Mouse (Mus musculus) forebrain, embryonic 11.5 days (tissue): ENCODE data around the gene Mfsd4a. TPM values are rescaled to one million over a fixed set of nuclear protein-coding genes. Genes with fewer than 3 reads are reported as not detected.

Source experiments
- ATAC-seq: fragments of 200-750 bp; cut with Nextera tagmentation; replicated peaks from 2 replicates; pipeline ENCODE4 v1.8.0; 2017; ENCODE audit warnings: moderate TSS enrichment; ENCODE audit not compliant: low FRiP score
- DNase-seq: peaks from one replicate; pipeline ENCODE4 v3.0.0-alpha.2; 2017; ENCODE audit warnings: low spot score
- H3K27ac ChIP-seq: fragments of 300-500 bp; sonication (generic); 2 replicates; pipeline ENCODE4 v1.5.1; 2014; ENCODE audit warnings: low read depth, low read length
- H3K27me3 ChIP-seq: fragments of 300-500 bp; sonication (generic); 2 replicates; pipeline ENCODE4 v1.6.1; 2014; ENCODE audit warnings: mild to moderate bottlenecking, low read length, mixed read lengths; ENCODE audit not compliant: control insufficient read depth, insufficient read depth
- H3K36me3 ChIP-seq: fragments of 300-500 bp; sonication (generic); 2 replicates; pipeline ENCODE4 v1.6.1; 2014; ENCODE audit warnings: mild to moderate bottlenecking, low read length, moderate library complexity, mixed read lengths; ENCODE audit not compliant: control insufficient read depth, insufficient read depth
- H3K4me1 ChIP-seq: fragments of 300-500 bp; sonication (generic); replicated peaks from 2 replicates; pipeline ENCODE4 v1.6.1; 2014; ENCODE audit warnings: low read length, mixed read lengths; ENCODE audit not compliant: control insufficient read depth, insufficient read depth
- H3K4me2 ChIP-seq: fragments of 300-500 bp; sonication (generic); 2 replicates; pipeline ENCODE4 v1.6.1; 2014; ENCODE audit warnings: low read depth, mild to moderate bottlenecking, low read length, moderate library complexity, mixed read lengths; ENCODE audit not compliant: severe bottlenecking
- H3K4me3 ChIP-seq: fragments of 300-500 bp; sonication (generic); 2 replicates; pipeline ENCODE4 v1.5.1; 2014; ENCODE audit warnings: low read depth, low read length
- H3K9ac ChIP-seq: fragments of 300-500 bp; sonication (generic); 2 replicates; pipeline ENCODE4 v1.6.1; 2014; ENCODE audit warnings: low read length
- H3K9me3 ChIP-seq: fragments of 300-500 bp; sonication (generic); 2 replicates; pipeline ENCODE4 v1.6.1; 2016; ENCODE audit warnings: low read length, mixed read lengths; ENCODE audit not compliant: control insufficient read depth
- WGBS: fragments of 180-500 bp; shearing (Covaris S2); extraction: QIAGEN DNeasy Blood & Tissue Kit; methylation state at CpG from one replicate; pipeline ENCODE4 v1.1.7; 2014; 5-methylcytosine and 5-hydroxymethylcytosine counted together
- polyA plus RNA-seq: library from polyadenylated mRNA; unstranded; fragments of >200 nt; fragmentation: Nextera tagmentation; extraction: Ambion mirVana; gene quantifications from 2 replicates; pipeline ENCODE4 v1.2.1, GENCODE M21; 2014

Gene Mfsd4a
- polyA plus RNA-seq, 1 experiment from 2014 or later = 13.6 TPM

- Histone ChIP-seq H3K4me1 (no peaks in the 10 kb centered on the region), H3K4me2 (no peak overlapping the region), H3K4me3 (no peak overlapping the region), H3K27me3 (no peaks in the 10 kb centered on the region), H3K9ac (no peak overlapping the region), H3K36me3 (no peaks in the 10 kb centered on the region), H3K9me3 (no peaks in the 10 kb centered on the region), H3K27ac (no peak overlapping the region)
- no peak for ATAC-seq
- 77% methylated on average over 4 of the region's 4 CpGs for WGBS
- no peak for DNase-seq
Measured at GRCm38 (mm10) chr1:132099775-132100174, 31.9 kb upstream of the Mfsd4a start.

DNA sequence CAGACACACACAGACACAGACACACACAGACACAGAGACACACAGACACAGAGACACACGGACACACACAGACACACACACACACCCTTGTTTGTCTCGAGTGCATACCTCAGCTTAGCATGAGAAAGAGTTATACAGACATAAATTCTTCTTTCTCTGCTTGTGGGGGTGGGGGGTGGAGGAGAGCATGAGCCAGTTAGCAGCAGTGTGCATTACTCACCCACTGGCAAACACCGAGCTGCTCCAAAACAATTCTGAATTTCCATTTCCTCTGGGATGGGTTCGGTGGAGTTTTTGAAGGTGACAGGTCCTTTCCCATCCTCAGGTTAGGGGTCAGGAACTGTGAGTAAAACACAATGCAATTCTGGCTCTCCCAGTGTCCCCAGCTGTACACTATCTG is 31.2 kb upstream of the Mfsd4a start:
- 86% methylated on average over 4 of the region's 4 CpGs for WGBS
- no peak overlapping the region for H3K4me3 ChIP-seq

DNA sequence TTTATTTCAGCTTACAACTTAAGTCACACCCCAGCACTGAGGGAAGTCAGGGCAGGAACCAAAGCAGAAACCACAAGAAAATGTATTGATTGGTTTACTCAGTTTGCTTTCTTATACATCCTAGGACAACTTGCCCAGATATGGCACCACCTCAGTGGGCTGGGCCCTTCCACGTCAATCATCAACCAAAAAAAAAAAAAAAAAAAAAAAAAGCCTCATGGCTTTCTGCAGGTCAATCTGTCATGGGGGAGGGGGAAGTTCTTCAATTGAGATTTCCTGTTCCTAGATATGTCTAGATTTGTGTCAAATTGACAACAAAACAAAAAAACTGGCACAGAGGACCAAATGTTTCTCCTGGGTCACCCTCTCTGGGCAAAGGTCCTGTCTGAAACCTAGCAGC is 30.2 kb upstream of the Mfsd4a start:
- DNase-seq = no peak
- WGBS = 71% methylated on average over 1 of the region's 1 CpGs
- no peaks in the 10 kb centered on the region for H3K4me1 ChIP-seq

More for the DNA sequence above, 31.2 kb upstream of the Mfsd4a start:
- Histone ChIP-seq H3K9ac (no peak overlapping the region), H3K36me3 (no peaks in the 10 kb centered on the region), H3K4me2 (no peak overlapping the region), H3K27me3 (no peaks in the 10 kb centered on the region), H3K4me1 (no peaks in the 10 kb centered on the region), H3K9me3 (no peaks in the 10 kb centered on the region), H3K27ac (no peak overlapping the region)
- no peak for ATAC-seq
- no peak for DNase-seq

DNA sequence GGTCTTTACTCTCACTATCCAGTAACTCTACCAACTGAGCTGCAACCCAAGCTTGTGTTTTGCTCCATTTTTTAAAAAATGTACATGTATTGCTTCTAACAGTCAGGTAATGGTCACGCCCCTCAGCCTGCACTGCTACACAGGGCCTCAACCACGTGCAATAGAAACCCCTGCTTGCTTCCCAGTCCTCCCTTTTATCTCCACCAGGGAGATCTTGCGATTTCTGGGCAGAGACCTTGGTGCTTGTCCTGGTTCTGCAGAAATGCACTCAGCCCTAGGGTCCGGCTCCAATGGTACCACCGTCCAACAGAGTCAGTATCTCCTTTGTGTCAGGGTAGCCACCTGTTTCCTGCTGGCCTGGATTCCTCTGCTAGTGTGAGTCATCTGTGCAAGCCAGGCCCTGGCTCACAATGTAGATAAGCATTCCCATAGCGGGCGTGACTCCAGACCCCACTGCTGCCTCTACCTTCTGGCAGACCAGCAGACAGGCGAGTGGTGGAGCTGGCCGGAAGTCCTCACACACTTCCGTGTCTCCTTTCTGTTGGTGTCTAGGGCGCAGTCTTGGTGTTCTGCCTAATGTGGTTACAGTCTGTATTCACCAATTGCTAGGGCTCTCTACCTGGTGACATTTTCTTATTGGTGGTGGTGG is 27.6 kb upstream of the Mfsd4a start:
- Histone ChIP-seq H3K9ac (no peak overlapping the region), H3K4me3 (no peak overlapping the region), H3K4me2 (no peak overlapping the region), H3K27ac (no peak overlapping the region), H3K9me3 (no peaks in the 10 kb centered on the region), H3K27me3 (no peaks in the 10 kb centered on the region), H3K4me1 (no peaks in the 10 kb centered on the region), H3K36me3 (no peaks in the 10 kb centered on the region)
- ATAC-seq (no peak), DNase-seq (no peak)
- 83% methylated on average over 11 of the region's 11 CpGs for whole genome bisulfite sequencing

More for the DNA sequence above, 30.2 kb upstream of the Mfsd4a start:
- no peak overlapping the region for H3K4me2 ChIP-seq
- no peaks in the 10 kb centered on the region for H3K9me3 ChIP-seq
- no peak overlapping the region for H3K27ac ChIP-seq
- no peak for ATAC-seq
- H3K27me3 ChIP-seq = no peaks in the 10 kb centered on the region
- no peak overlapping the region for H3K4me3 ChIP-seq
- H3K36me3 ChIP-seq = no peaks in the 10 kb centered on the region
- H3K9ac ChIP-seq = no peak overlapping the region

DNA sequence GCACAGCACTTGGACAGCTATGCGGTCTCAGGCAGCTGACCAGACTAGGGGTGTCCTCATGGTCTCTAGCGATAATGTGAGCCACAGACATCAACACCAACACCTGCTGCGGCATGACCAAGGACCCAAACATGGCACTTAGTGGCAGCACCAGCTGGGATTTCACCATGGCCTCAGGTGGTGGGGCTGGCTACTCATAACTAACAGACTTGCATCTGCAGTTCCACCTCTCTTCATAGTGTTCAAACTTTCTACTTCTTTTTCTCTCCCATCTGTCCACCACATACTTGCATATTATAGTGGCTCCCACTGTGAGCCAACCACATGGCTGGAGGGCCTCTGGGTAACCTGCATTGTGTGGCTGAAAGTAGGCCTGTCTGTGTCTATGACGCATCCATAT is 25.4 kb upstream of the Mfsd4a start:
- DNase-seq (no peak), ATAC-seq (no peak)
- H3K9ac ChIP-seq = no peak overlapping the region
- H3K36me3 ChIP-seq = no peaks in the 10 kb centered on the region
- H3K27me3 ChIP-seq = no peaks in the 10 kb centered on the region
- H3K4me3 ChIP-seq = no peak overlapping the region
- WGBS = 91% methylated on average over 4 of the region's 4 CpGs
- H3K4me2 ChIP-seq = no peak overlapping the region
- no peaks in the 10 kb centered on the region for H3K9me3 ChIP-seq
- no peaks in the 10 kb centered on the region for H3K4me1 ChIP-seq
- no peak overlapping the region for H3K27ac ChIP-seq

DNA sequence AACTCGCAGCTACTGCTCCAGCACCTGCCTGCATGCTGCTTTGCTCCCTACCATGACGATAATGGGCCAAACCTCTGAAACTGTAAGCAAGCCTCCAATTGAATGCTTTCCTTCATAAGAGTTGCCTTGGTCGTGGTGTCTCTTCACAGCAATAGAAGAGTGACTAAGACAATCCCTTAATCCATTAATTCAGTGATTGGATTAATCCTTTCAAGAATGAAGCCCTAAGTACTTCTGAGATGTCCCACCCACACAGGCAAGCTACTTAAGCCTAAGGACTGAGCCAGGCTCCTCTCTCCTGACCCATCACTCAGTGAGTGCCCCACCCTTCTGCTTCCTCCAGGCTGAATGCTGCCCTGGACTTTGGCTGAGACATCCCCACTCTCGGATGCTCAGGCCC is 22.4 kb upstream of the Mfsd4a start:
- Histone ChIP-seq H3K4me2 (no peak overlapping the region), H3K9ac (no peak overlapping the region), H3K27ac (no peak overlapping the region), H3K9me3 (no peaks in the 10 kb centered on the region), H3K36me3 (no peaks in the 10 kb centered on the region), H3K4me3 (no peak overlapping the region), H3K27me3 (no peaks in the 10 kb centered on the region), H3K4me1 (no peaks in the 10 kb centered on the region)
- WGBS = 39% methylated on average over 4 of the region's 4 CpGs
- DNase-seq (no peak), ATAC-seq (no peak)

DNA sequence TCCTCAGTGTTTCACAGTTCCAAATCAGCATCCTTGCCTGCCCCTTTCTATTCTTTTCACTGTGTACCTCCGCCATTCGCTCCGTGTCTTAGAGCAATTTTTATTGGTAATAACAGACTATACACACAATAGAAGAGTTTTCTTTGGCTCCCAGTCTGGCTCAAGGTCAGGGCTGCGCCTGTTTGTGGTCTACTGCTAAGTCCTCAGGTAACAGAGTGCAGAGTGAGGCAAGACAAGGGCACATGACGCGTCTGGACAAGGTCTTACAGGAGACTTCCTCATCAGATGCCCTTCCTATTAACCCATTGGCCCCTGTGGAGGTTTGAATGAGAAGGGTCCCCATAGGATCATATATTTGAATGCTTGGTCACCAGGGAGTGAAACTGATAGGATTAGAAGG is 21.9 kb upstream of the Mfsd4a start:
- H3K9me3 ChIP-seq = no peaks in the 10 kb centered on the region
- DNase-seq (no peak), ATAC-seq (no peak)
- WGBS = 75% methylated on average over 6 of the region's 6 CpGs
- H3K4me2 ChIP-seq = no peak overlapping the region
- no peaks in the 10 kb centered on the region for H3K4me1 ChIP-seq
- H3K27ac ChIP-seq = no peak overlapping the region
- no peaks in the 10 kb centered on the region for H3K36me3 ChIP-seq
- H3K4me3 ChIP-seq = no peak overlapping the region
- no peaks in the 10 kb centered on the region for H3K27me3 ChIP-seq
- H3K9ac ChIP-seq = no peak overlapping the region

DNA sequence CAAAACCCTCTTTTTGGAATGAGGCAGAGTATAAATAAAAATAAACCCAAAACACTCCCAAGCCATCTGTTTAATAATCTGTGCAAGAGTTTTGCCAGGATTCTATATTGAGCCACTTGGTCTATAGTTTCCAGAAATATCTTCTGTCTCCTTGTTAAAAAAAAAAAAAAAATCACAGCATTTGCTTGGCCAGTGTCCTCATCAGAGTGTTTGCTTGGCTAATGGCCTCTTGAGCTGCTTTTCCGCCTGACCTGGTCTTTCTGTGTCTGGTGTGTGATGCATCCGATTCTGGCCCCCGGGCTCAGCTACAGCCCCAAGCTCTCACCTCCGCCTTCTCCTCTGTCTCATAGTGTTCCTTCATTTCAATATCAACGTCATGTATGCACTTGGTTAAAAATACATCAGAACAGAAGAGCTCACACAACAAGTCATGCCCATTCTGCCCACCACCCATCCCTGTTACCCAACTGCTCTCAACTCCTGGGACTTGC is 20.4 kb upstream of the Mfsd4a start:
- no peak for ATAC-seq
- no peaks in the 10 kb centered on the region for H3K27me3 ChIP-seq
- DNase-seq = no peak
- H3K9me3 ChIP-seq = no peaks in the 10 kb centered on the region
- H3K4me3 ChIP-seq = no peak overlapping the region
- no peaks in the 10 kb centered on the region for H3K36me3 ChIP-seq
- H3K9ac ChIP-seq = no peak overlapping the region
- H3K4me1 ChIP-seq = no peaks in the 10 kb centered on the region
- WGBS = 76% methylated on average over 5 of the region's 5 CpGs
- H3K27ac ChIP-seq = no peak overlapping the region
- H3K4me2 ChIP-seq = no peak overlapping the region
